ENCODE assay signal across 9 mouse cellular contexts in the genomic region with DNA sequence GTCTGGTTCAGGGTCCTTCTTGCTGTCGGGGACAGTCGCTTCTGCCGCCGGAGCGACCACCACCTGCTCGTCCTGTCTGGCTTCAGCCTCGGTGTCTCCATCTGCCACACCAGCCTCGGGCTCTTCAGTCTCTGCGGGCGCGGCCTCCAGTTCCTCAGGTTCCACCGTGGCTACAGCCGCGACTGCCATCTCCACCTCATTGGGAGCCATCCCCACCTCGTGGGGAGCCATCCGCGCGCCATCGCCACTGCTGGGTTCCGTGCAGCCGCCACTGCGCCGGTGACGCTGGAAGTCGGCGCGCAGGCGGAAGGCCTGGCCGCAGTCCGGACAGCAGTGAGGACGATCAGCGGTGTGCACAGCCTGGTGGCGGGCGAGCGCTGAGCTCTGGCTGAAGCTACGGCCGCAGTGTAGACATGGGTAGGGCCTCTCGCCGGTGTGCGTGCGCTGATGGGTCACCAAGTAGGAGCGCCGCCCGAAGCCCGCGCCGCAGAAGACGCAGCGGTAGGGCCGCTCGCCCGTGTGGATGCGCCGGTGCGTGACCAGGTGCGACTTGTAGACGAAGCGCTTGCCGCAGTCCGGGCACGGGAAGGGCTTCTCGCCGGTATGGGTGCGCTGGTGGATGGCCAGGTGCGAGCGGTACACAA. TPM values are rescaled to one million over a fixed set of nuclear protein-coding genes. Genes with fewer than 3 reads are reported as not detected.
DNase-seq lines count a peak whose midpoint lies in the region; ATAC-seq and TF ChIP-seq lines count a peak whose summit lies in the region.
"Had no signal": no experiment of that assay in that cellular context is flagged by ENCODE, and none has a peak within 500 bp of the region (broad histone marks: within the 10 kb centered on the region; RNA-seq: fewer than 3 reads in every experiment).

No protein-coding gene starts in this region.

- no peak overlapping the region for H3K9ac ChIP-seq in heart, embryonic 16.5 days (ENCODE audit: low read length)
- 0 out of 2 replicates have a peak overlapping the region, but pooled peaks have one; percentile 68 for H3K9ac ChIP-seq in embryonic facial prominence, embryonic 13.5 days
- no peak overlapping the region for H3K9ac ChIP-seq in limb, embryonic 14.5 days (ENCODE audit: low read depth, low read length, severe bottlenecking)

- no peaks in the 10 kb centered on the region; the same call in 1 of the 2 replicates for H3K36me3 ChIP-seq in heart, embryonic 16.5 days (ENCODE audit: control insufficient read depth, insufficient read depth)
- peaks cover 77% of the 10 kb centered on the region for H3K36me3 ChIP-seq in embryonic facial prominence, embryonic 13.5 days
- H3K36me3 ChIP-seq in limb, embryonic 14.5 days (ENCODE audit: control insufficient read depth, insufficient read depth, low read length) = peaks cover 72% of the 10 kb centered on the region

- 20% methylated on average over 66 of the region's 66 CpGs for WGBS in heart, embryonic 16.5 days
- 12% methylated on average over 66 of the region's 66 CpGs for WGBS in embryonic facial prominence, embryonic 13.5 days
- 16% methylated on average over 62 of the region's 66 CpGs for WGBS in limb, embryonic 14.5 days

- no peaks in the 10 kb centered on the region for H3K9me3 ChIP-seq in heart, embryonic 16.5 days (replicated peaks; ENCODE audit: control insufficient read depth, low read length)
- no peaks in the 10 kb centered on the region for H3K9me3 ChIP-seq in embryonic facial prominence, embryonic 13.5 days
- H3K9me3 ChIP-seq in limb, embryonic 14.5 days (ENCODE audit: control insufficient read depth, low read length) = no peaks in the 10 kb centered on the region

- peak overlapping the region; percentile 69; the same call in 1 of the 2 replicates for H3K4me2 ChIP-seq in heart, embryonic 16.5 days (ENCODE audit: low read depth, low read length)
- peak overlapping the region; percentile 81 for H3K4me2 ChIP-seq in embryonic facial prominence, embryonic 13.5 days
- H3K4me2 ChIP-seq in limb, embryonic 14.5 days (replicated peaks; ENCODE audit: low read depth, low read length, severe bottlenecking) = peak overlapping the region; percentile 77

- H3K4me1 ChIP-seq in heart, embryonic 16.5 days (ENCODE audit: control insufficient read depth, insufficient read depth, low read length) = peaks cover 11% of the 10 kb centered on the region
- peaks cover 23% of the 10 kb centered on the region for H3K4me1 ChIP-seq in embryonic facial prominence, embryonic 13.5 days
- H3K4me1 ChIP-seq in limb, embryonic 14.5 days (ENCODE audit: control insufficient read depth, insufficient read depth, low read length) = peaks cover 13% of the 10 kb centered on the region

- peaks cover 73% of the 10 kb centered on the region for H3K27me3 ChIP-seq in heart, embryonic 16.5 days (ENCODE audit: control insufficient read depth, insufficient read depth, low read length)
- H3K27me3 ChIP-seq in embryonic facial prominence, embryonic 13.5 days = peaks cover 82% of the 10 kb centered on the region
- H3K27me3 ChIP-seq in limb, embryonic 14.5 days (ENCODE audit: control insufficient read depth, insufficient read depth, low read length) = peaks cover 67% of the 10 kb centered on the region

- no peak for DNase-seq in heart, adult 9 months (ENCODE audit: low spot score in 2 of 2)
- peak; percentile 40 for DNase-seq in NIH3T3 (ENCODE audit: low read depth)
- DNase-seq in limb, embryonic 14.5 days (ENCODE audit: low spot score) = no peak
- no peak for DNase-seq in right cerebral cortex, postnatal 14 days
- DNase-seq in natural killer cell, adult 2 months (ENCODE audit: low spot score in 2 of 2) = no peak

- TF ChIP-seq POLR2A in limb, embryonic 14.5 days (IDR thresholded peaks at IDR 0.05; ENCODE audit: borderline replicate concordance, extremely low read depth, insufficient read depth, insufficient read length) = no peak

- no peak; the same call in 1 of the 2 replicates for ATAC-seq in heart, embryonic 16.5 days (replicated peaks; ENCODE audit: extremely low read depth, insufficient read depth, low FRiP score)
- ATAC-seq in embryonic facial prominence, embryonic 13.5 days (ENCODE audit: insufficient number of reproducible peaks, insufficient read depth, low FRiP score, low TSS enrichment, low read depth) = no peak
- no peak for ATAC-seq in limb, embryonic 14.5 days (ENCODE audit: low FRiP score, low read depth)
- no peak for ATAC-seq in frontal cortex, adult (ENCODE audit: low TSS enrichment)

- H3K27ac ChIP-seq in heart, embryonic 16.5 days (ENCODE audit: low read length) = no peak overlapping the region
- H3K27ac ChIP-seq in embryonic facial prominence, embryonic 13.5 days = no peak overlapping the region
- no peak overlapping the region for H3K27ac ChIP-seq in limb, embryonic 14.5 days (replicated peaks; ENCODE audit: low read depth, low read length)

- H3K4me3 ChIP-seq in heart, embryonic 16.5 days (ENCODE audit: low read length) = peak overlapping the region; percentile 48
- H3K4me3 ChIP-seq in embryonic facial prominence, embryonic 13.5 days = peak overlapping the region; percentile 48
- peak overlapping the region; percentile 41 for H3K4me3 ChIP-seq in limb, embryonic 14.5 days (replicated peaks; ENCODE audit: low read length)

RNA-seq across cellular contexts. Expression of a gene that starts 15.2 kb away (rescaled TPM):
- polyA plus RNA-seq in heart, embryonic 16.5 days (2015; fragmentation: Nextera tagmentation; extraction: Ambion mirVana) = 1.5 and 1.9 TPM in 2 replicates
- polyA plus RNA-seq in embryonic facial prominence, embryonic 13.5 days (2015; fragmentation: Nextera tagmentation; extraction: Ambion mirVana) = 4.5 and 4.7 TPM in 2 replicates
- polyA plus RNA-seq in limb, embryonic 14.5 days (2012; rRNA removed) = 9.1 and 12.2 TPM in 2 replicates
- 2.8 and 4.1 TPM in 2 replicates for polyA plus RNA-seq in limb, embryonic 14.5 days (2014; fragmentation: Nextera tagmentation; extraction: Ambion mirVana)

RNA-seq across cellular contexts. Expression of a gene that starts 19.6 kb away (rescaled TPM):
- polyA plus RNA-seq in heart, embryonic 16.5 days (2015; fragmentation: Nextera tagmentation; extraction: Ambion mirVana) = 7.5 and 7.8 TPM in 2 replicates
- 23.0 and 24.4 TPM in 2 replicates for polyA plus RNA-seq in embryonic facial prominence, embryonic 13.5 days (2015; fragmentation: Nextera tagmentation; extraction: Ambion mirVana)
- 25.2 and 30.9 TPM in 2 replicates for polyA plus RNA-seq in limb, embryonic 14.5 days (2012; rRNA removed)
- polyA plus RNA-seq in limb, embryonic 14.5 days (2014; fragmentation: Nextera tagmentation; extraction: Ambion mirVana) = 19.1 and 22.2 TPM in 2 replicates

RNA-seq across cellular contexts. Expression of a gene that starts 27.9 kb away (rescaled TPM):
- not detected in 2 replicates for polyA plus RNA-seq in heart, embryonic 16.5 days (2015; fragmentation: Nextera tagmentation; extraction: Ambion mirVana)
- not detected in 2 replicates for polyA plus RNA-seq in embryonic facial prominence, embryonic 13.5 days (2015; fragmentation: Nextera tagmentation; extraction: Ambion mirVana)
- polyA plus RNA-seq in limb, embryonic 14.5 days (2012; rRNA removed) = not detected in 2 replicates
- not detected in 2 replicates for polyA plus RNA-seq in limb, embryonic 14.5 days (2014; fragmentation: Nextera tagmentation; extraction: Ambion mirVana)
- polyA plus RNA-seq: stomach, embryonic 16.5 days had no signal

RNA-seq across cellular contexts. Expression of a gene that starts 38.8 kb away (rescaled TPM):
- not detected in 2 replicates for polyA plus RNA-seq in heart, embryonic 16.5 days (2015; fragmentation: Nextera tagmentation; extraction: Ambion mirVana)
- 0.32 and 0.34 TPM in 2 replicates for polyA plus RNA-seq in embryonic facial prominence, embryonic 13.5 days (2015; fragmentation: Nextera tagmentation; extraction: Ambion mirVana)
- polyA plus RNA-seq in limb, embryonic 14.5 days (2012; rRNA removed) = 9.1 and 11.4 TPM in 2 replicates
- polyA plus RNA-seq in limb, embryonic 14.5 days (2014; fragmentation: Nextera tagmentation; extraction: Ambion mirVana) = 0.26 and 0.35 TPM in 2 replicates
